Mouse (Mus musculus): ENCODE results near the gene Grm1.
"Not testable (repeated sequence)": the region's sequence is repeated elsewhere in the genome, so short reads cannot be mapped to it uniquely, and the experiment has no call there.

The Grm1 gene

DNA sequence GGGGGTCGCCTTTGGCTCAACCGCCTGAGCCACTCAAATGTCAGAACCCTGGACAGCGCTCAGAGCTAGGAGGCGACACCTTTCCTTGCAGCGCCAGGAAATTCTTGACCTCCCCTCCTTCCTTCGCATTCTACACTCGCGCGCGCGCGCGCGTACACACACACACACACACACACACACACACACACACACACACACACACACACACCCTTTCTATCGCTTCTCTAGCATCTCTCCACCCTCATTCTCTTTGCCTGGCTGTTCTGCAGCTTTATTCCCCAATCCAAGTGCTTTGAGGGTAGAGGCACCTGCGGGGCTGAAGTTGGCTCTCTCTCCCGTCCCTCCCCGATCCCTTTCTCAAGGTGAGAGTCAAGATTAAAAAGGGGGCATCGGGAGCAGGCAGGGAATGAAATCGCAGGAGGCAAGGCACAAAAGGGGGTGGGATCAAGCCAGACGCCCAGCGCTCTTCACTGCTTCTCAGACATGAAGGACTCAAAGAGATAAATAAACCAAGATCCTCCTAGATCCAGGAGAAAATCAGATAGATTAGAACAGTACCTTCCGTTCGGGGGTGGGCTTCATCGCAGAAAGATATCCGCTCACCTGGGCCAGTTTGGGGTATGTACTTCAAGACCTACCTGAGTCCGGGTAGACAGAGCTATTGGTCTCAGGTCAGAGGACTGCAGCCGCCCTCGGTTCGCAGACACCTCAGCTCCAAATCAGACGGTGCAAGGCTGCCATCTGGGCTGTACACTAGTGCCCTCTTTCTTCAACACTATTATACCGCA, at the start of gene Grm1:
TSS of gene Grm1 (minus strand) at position 746 of the 788 bp plus-strand sequence.
- no peak for DNase-seq

DNA sequence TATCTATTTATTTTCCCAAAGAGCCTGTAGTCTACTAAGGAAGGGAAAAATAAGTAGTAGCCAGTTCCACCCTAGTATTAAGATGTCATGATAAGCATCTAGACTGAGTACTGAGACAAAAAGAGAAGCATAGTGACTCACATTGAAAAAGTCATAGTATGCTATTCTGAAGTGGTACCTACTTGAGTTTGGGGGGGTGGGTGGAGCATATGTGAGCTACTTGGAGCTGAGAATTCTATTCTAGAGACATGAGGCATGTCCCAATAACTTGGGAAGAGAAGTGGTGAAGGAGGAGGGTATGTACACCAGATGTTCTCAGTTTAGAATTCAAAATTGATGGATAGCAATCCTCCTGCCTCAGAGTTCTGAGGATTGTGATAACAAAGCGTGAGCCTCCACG, 39.6 kb upstream of the Grm1 start:
- no peak for DNase-seq

DNA sequence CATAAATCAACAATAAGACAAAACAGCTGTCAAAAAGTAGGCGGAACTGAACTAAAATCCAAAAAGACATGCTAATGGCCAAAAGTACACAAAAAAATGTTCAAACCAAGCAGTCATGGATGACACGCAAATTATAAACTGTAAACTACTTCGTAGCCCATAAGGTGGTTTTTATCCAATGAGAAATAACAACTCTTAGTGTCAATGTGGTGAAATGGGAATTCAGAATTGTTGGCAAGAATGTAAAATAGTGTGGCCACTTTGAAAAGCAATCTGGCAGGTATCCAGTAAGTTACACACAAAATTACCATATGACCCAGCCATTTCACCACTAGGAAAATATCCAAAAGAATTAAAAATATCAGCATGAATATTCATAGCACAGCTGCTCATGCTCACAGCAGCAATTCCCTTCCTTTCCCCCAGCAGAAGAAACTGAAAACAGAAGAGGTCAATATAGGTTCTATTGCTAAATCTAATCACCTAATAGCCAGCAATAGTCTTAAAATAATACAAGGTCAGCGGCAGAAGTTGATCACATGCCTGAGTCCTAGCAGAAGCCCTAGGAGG, 16.4 kb upstream of the Grm1 start:
- DNase-seq = no peak

DNA sequence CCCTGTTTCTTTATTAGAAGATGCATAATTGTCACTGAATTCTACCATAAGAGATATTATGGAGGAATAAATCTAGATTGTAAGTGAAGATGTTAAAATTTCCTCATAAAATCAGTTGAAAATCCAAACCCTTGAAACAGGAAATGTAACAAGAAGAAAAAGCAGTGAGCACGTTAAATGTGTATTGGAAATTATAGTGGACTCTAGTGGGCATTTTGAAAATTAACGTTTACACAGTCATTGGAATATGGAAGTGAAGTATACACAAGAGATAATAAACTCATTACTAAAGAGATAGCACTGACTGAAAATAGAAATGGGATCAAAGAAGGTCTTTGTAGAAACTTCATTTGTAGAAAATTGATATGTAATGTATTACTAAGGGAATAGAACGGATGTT, 4.2 kb upstream of the Grm1 start:
- DNase-seq = no peak

DNA sequence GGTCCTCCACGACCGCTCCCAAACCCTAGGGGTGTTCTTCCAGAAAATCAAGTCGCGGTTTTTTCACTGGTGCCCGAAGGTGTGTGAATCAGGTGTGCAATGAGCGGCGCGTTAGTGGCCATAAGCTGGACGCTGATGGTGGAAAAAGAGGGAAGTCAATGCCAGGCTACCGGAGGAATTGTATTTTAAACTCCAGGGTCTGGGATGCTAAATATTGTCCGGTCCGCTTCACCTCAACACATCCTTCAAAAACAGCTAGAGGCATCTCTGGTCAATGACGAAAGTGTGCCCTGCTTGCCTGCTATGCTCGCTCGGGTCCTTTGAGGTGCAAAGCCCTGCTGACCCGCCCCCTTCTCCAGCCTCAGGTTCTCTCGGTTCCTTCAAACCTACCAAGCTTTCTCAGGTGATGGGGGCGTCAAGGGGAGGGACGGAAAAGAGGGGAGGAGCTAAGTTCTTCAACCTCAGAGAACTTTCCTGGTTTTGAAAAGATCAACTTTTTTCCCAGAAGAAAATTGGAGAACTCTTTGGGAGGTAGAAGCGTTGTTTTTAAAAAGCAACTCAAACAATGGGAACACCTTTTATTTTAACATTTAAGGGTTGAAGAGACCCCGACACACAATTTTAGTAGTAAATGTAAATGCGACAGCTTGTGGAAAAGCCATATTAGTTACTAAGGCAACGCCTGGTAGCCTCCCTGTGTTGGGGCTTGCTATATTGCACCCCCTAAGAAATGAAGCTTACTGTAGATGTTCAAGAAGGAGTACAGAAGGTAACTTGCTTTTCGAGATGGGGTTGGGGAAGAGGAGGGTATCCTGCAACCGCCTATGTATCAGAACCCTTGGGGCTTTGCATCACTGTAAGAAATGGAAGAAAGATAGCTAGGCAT, 1.2 kb downstream of the Grm1 start:
- DNase-seq = no peak

DNA sequence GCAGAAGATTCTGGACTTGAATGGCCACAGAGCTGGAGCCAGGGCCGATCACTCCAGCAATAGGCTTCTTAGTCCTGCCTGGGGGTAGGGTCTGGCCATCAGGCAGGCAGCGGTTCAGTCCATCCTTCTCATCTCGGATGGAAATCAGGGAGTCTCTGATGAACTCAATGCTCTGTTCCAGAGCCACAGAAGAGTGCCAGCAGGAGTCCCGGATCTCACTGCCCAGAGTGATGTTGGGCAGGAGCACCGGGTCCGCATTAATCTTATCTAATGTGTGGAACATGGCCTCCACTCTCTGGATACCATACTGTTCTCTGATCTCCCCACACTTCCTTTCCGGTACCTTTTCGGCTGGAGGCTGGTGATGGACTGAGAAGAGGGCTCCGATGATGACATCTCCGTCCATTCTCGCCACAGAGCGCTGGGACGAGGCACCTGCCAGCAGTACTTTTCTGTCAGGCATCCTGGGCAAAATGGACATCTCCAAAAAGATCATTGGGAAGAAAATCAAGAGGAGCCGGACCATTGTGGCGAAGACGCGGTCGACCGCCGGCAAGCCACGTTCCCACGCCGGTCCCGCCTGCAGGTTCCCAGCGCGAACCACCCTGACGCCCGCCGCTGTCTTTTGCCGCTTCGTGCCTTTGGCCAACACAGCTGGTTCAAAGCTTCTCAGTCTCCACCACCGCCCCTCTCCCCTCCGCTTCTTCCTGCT, 2.0 kb downstream of the Grm1 start:
- no peak for DNase-seq

DNA sequence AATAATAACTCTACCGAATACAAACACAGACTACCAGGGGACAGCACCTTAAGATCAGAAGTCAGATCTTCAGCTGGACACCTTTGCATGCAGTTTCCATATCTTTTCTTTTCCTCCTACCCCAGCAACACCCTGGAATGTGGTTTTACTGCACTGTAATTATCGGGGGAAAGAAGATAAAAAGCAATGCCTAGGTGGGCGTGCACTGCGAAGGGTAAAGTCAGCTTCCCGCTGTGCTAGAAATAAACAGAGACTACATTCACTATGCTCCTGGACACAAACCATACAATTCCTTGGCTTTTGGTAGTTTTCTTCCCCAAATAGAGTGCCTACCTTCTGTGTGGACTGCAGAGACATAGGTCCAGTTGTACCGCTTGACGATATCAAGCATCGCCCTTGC, 2.6 kb downstream of the Grm1 start:
- DNase-seq = no peak

DNA sequence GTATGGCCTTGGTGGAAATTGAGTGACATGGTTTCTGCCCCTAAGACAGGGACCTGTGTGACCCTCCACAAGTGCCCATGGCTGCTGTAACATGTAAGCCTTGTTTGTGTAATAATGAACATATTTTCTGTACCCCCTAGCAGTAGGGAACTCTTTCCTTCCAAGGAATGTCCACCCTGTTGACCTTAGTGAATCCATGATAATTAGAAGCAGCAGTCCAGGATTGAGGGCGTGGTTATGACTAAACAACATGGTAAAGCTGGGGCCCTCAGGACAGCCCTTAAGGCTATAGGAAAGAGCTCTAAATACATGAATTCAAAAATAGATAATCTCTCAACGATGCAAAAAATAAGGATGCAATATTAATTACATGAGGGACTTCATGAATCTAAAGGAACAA, 17.0 kb downstream of the Grm1 start:
- no peak for DNase-seq

DNA sequence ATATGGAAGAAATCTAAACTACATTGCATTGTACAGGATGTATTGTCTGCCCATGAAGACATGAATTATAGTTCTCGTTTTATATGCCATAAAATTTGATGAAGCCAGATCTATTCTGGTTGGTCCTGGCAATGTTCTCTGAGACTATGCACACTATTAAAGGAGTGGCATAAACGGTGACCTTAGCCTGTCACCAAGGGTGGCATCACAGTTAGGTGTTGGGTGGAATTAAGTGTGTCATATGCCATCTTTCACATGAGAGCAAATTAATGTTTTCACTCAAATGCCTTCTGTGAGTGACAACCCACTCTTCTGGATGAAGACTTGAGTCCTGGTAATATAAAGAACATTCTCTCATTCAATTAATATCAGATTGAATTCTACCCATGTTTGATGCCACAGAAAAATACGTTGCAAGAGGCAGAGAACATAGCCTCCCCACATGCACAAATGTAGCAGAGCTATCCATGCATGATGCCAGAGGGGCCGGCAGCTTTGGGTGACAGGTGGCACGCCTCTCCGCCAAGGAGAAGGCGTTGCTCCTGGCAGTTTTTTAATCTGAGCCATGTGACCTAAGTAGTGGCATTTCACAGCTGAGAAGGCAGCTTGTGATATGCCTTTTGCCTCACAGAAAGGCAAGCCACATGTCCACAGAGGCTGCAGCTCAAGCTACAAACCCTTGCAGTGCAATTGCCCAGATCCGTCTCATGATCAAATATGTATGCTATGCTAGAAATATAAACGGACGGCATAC, 20.7 kb downstream of the Grm1 start:
- no peak for DNase-seq

DNA sequence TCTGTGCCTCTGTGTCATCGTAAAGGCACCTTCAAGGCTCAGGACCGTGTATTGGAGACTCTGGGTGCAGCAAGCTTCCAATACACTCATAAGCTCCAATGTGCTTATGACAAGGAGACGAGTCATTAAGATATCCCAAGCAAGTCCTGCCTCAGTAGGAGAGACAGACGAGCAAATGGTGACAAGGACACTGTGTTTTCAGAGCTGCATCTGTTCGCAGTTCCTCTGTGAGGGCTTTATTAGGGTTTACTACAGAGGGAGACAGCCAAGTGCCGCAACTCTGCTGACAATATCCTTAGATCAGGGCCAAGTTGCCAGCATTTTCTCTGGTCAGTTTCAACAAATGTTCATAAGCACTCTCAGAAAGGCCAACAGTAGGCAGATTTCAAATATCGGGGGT, 32.8 kb downstream of the Grm1 start:
- DNase-seq = no peak

DNA sequence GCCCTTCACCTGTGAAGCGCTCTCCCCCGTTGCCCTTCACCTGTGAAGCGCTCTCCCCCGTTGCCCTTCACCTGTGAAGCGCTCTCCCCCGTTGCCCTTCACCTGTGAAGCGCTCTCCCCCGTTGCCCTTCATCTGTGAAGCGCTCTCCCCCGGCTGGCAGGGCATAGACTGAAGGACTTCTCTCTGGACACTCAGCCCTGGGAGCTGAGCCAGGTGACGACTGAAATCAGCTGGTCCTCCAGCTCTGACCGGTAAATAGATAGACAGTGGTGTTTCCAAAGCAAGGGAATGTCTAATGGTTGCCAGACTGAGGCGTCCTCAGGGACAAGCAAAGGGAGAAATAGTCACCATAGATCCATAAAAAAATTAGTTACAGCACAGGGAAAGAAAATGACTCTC, 36.7 kb downstream of the Grm1 start:
- not testable (repeated sequence) for DNase-seq

DNA sequence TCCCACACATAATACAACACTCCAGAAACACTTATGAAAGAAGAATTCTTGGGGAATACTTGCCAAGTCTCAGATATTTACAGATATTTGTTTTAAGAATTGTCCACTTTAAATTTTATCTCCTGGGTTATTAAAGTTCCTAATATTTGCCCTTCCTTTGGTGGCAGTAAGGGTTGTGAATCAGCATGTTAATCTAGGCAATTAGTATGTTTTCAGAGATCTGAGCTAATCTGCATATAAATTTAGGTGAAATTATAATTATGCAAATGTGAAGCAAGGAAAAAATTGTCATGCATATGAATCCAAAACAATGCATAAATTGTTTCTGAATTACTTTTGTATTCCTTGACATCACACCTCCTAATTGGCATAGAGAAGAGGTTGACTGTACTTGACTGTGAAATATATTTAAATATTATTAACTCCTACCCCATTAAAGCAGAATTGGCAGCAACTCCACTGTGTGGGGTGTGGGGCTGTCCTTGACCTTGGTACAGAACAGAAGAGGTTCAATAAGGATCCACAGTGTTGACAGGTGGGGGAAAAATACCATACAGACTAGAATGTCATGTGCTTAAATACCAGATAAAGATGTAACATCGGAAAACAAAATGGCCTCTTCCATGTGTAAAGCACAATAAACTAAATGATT, 37.6 kb downstream of the Grm1 start:
- no peak for DNase-seq

DNA sequence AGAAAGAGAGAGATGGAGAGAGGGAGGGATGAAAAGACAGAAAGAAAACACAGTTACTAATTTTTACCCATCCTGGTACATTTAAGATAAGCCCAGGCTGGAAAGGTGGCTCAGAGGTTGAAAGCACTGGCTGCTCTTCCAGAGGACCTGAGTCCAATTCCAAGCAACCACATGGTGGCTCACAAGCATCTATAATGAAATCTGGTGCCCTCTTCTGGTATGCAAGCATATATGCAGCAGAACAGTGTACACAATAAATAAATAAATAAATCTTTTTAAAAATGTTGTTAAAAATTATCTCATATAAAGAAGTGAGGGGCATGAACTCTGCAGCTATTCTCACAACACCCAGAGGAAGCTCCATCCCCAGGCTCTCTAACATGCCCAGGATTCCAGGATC, 42.8 kb downstream of the Grm1 start:
- no peak for DNase-seq

DNA sequence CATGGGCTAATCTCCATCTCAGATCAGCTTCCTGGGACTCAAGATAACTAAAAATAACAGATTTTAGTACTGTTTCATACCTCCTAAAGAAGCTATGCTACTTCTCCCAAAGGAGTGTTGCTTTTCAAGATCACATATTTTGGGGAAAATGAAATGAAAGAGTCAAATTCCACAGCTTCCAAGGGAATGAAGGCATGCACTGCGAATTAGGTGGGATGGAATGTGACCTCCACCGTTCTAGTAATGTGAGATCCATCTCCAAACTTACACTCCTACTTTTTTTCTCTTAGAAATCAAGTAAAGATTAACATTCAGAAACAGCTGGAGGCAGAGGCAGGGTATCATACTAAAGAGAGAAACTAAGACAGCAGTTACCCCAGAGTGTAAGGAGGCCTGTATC, 49.9 kb downstream of the Grm1 start:
- DNase-seq = no peak

DNA sequence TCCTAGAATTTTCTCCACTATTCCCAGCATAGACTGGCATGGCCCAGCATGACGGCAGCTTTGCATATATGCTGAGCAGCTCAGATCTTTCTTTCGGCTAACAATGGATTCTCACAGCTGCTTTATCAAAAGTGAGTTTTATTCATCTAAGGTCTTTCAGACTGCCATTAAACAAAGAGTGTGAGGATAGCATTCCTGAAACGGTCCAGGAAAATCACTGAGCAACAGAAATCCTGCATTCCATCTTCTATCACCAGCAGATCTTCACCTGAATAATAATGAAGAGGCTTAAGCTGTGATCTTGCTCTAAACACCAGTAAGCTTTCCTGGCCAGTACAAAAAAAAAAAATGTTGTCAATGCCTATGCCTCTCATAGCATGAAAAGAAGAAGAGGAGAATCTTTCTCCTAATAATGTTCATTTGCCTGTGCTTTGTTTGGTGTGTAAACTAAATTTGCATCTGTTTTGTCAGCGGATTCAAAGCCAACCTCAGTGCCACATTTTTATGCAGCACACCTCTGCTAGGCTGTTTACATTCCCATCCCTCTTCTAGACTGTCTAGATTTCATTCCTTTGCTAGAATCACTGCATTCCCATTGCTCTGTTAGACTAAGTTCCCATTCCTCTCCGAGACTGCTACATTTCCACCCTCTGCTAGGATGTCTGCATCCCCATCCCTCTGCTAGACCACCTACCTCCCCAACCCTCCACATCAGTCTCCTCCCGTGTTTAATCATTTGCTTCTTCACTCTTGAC, 56.2 kb downstream of the Grm1 start:
- no peak for DNase-seq

DNA sequence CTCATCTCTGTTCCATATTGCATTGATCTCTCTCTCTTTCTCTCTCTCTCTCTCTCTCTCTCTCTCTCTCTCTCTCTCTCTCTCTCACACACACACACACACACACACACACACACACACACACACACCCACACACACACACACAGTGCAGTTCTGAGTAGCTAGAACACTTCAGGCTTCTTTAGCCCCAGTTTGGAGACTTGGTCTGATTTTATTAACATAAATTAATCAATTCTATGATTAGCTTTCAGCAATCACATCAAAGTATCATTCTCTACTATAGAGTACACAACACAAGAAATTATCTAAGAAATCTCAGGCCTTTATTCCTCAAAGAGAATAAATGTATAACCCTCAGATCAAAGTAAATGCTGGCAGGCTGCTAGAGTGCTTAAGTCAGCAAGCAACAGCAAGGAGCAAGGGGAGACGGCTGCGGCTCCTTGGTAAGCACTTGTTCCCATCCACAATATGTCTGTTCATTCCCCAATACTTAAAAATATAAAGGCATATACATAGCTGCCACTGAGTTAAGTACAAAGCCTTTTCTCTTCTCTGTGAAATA, 63.1 kb downstream of the Grm1 start:
- DNase-seq = no peak

DNA sequence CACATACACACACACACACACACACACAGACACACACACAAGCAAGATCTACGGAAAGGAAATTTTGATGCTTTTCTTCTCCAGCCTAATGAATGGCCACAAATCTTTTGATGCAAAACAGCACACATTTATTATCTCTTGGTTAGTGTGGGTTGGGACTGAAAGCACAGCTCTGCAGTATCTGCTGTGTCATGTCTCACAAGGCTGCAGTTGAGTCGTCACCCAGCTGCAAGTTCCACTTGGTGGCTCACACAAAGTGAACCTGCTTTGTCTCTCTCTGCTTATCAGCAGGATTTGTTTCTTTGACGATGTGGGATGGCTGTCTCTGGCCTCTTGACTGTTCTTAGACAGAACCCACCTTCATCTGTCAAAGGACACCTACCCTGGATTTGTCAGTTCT, 68.5 kb downstream of the Grm1 start:
- no peak for DNase-seq

DNA sequence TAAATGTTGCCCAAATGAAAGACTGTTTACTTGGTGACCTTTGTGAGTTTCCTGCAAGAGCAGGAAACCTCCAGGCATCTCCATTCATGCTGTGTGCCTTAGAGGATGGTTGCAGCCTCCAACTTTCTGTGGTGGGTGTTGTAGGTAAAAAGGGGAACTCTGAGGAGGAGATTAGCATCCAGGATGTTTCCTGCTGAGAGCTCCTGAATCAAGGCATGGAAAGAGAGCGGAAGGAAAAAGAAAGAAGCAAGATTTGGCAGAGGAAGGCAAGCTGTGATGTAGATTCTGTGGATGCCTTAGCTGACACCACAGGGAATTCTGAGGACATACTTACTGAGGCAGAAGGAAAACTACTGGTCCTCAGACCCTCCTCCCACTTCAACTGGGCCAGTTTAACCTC, 85.4 kb downstream of the Grm1 start:
- no peak for DNase-seq

DNA sequence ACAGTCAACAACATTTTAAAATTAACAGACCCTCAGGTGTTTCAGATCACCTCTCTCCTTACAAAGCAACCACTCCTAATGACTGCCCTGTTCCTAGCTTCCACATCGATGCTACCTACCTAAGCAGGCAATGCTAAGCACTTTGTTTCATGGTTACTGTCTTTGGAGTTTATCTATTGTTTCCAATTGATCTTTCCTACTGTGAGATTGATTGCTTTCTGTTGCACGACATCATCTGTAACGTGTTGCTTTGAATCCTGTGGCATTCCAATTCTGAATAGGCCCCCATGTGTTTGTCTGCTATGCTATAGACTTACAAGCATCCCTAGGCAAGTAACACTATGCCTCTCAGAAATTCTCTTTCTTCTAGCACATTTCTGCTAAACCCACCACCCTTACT, 90.4 kb downstream of the Grm1 start:
- DNase-seq = no peak

DNA sequence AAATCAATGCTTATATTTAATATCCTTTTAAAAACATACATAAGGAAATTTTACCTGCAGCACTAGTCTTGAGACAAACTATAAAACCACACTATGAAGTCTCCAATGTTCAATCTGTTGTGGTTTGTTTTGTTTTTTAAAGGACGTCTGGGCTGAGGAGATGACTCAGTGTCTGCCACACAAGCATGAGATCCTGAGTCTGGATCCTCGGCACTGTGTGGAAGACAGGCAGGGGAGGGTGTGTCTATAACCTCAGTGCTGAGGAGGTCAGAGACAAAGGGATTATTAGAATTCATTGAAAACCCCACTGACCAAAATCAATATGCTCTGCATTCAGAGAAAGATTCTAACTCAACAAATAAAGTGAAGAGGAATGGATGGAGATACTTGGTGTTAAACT, 110.8 kb downstream of the Grm1 start:
- DNase-seq = no peak
